Mouse (Mus musculus): ENCODE data around the gene Gm30083. TPM values are rescaled to one million over a fixed set of nuclear protein-coding genes. Genes with fewer than 3 reads are reported as not detected.

Gene Gm30083
- polyA plus RNA-seq, 1 experiment from 2014 or later, result not detected

GRCm38 (mm10) chr14:33946125-33946524 lies 68.9 kb downstream of the Gm30083 start:
- no peaks in the 10 kb centered on the region for H3K4me1 ChIP-seq (ENCODE audit: insufficient read depth)
- no peak overlapping the region for H3K4me2 ChIP-seq
- H3K9ac ChIP-seq, result no peak overlapping the region
- no peak overlapping the region for H3K27ac ChIP-seq (ENCODE audit: low read depth)
- 66% methylated on average over 6 of the region's 6 CpGs for WGBS
- no peaks in the 10 kb centered on the region for H3K27me3 ChIP-seq (ENCODE audit: insufficient read depth, low read length)
- no peak for TF ChIP-seq CTCF (IDR thresholded peaks at IDR 0.05; ENCODE audit: low read depth)
- H3K9me3 ChIP-seq (ENCODE audit: low read depth, low read length), result no peaks in the 10 kb centered on the region
- H3K4me3 ChIP-seq (ENCODE audit: low read depth, low read length), result no peak overlapping the region
- H3K36me3 ChIP-seq (ENCODE audit: insufficient read depth), result no peaks in the 10 kb centered on the region
- DNase-seq (no peak), ATAC-seq (ENCODE audit: insufficient read depth) (no peak)

GRCm38 (mm10) chr14:33942222-33942621 lies 72.8 kb downstream of the Gm30083 start:
- no peak for TF ChIP-seq CTCF (IDR thresholded peaks at IDR 0.05; ENCODE audit: low read depth)
- ATAC-seq (ENCODE audit: insufficient read depth), result no peak

GRCm38 (mm10) chr14:33940739-33941138 lies 74.2 kb downstream of the Gm30083 start, which contains the start of gene Gdf2:
TSS of gene Gdf2 (plus strand) at chr14:33941039.
- WGBS, result 26% methylated on average over 8 of the region's 8 CpGs
- no peaks in the 10 kb centered on the region for H3K36me3 ChIP-seq (ENCODE audit: insufficient read depth)
- TF ChIP-seq CTCF (IDR thresholded peaks at IDR 0.05; ENCODE audit: low read depth), result no peak
- DNase-seq, result no peak
- no peaks in the 10 kb centered on the region for H3K9me3 ChIP-seq (ENCODE audit: low read depth, low read length)
- H3K4me2 ChIP-seq, result no peak within 1 kb of the TSS
- H3K4me1 ChIP-seq (ENCODE audit: insufficient read depth), result no peaks in the 10 kb centered on the region
- H3K27ac ChIP-seq (ENCODE audit: low read depth), result no peak within 1 kb of the TSS
- no peak within 1 kb of the TSS for H3K4me3 ChIP-seq (ENCODE audit: low read depth, low read length)
- no peaks in the 10 kb centered on the region for H3K27me3 ChIP-seq (ENCODE audit: insufficient read depth, low read length)
- ATAC-seq (ENCODE audit: insufficient read depth), result no peak
- no peak within 1 kb of the TSS for H3K9ac ChIP-seq

More at GRCm38 (mm10) chr14:33942222-33942621, 72.8 kb downstream of the Gm30083 start:
- Histone ChIP-seq H3K9ac (no peak overlapping the region), H3K27me3 (ENCODE audit: insufficient read depth, low read length) (no peaks in the 10 kb centered on the region), H3K27ac (ENCODE audit: low read depth) (no peak overlapping the region), H3K4me1 (ENCODE audit: insufficient read depth) (no peaks in the 10 kb centered on the region), H3K4me2 (no peak overlapping the region), H3K36me3 (ENCODE audit: insufficient read depth) (no peaks in the 10 kb centered on the region), H3K9me3 (ENCODE audit: low read depth, low read length) (no peaks in the 10 kb centered on the region), H3K4me3 (ENCODE audit: low read depth, low read length) (no peak overlapping the region)
- DNase-seq, result no peak
- 64% methylated on average over 5 of the region's 5 CpGs for WGBS

- TF ChIP-seq CTCF (IDR thresholded peaks at IDR 0.05; ENCODE audit: low read depth), result peak; percentile 90
- H3K27ac ChIP-seq (ENCODE audit: low read depth), result no peak overlapping the region
- 0 out of 2 replicates have a peak, but pooled peaks have one; percentile 38 for ATAC-seq (ENCODE audit: insufficient read depth)
- no peaks in the 10 kb centered on the region for H3K9me3 ChIP-seq (ENCODE audit: low read depth, low read length)
- no peaks in the 10 kb centered on the region for H3K27me3 ChIP-seq (ENCODE audit: insufficient read depth, low read length)
- H3K4me1 ChIP-seq (ENCODE audit: insufficient read depth), result no peaks in the 10 kb centered on the region
- H3K4me3 ChIP-seq (ENCODE audit: low read depth, low read length), result no peak overlapping the region
- H3K9ac ChIP-seq, result 0 out of 2 replicates have a peak overlapping the region, but pooled peaks have one; percentile 13
- DNase-seq, result peak; percentile 90
- no peaks in the 10 kb centered on the region for H3K36me3 ChIP-seq (ENCODE audit: insufficient read depth)
- peak overlapping the region; percentile 44 for H3K4me2 ChIP-seq
- WGBS, result 24% methylated on average over 9 of the region's 9 CpGs
Observed at GRCm38 (mm10) chr14:33939117-33939516, 75.9 kb downstream of the Gm30083 start.

Other genes starting within 250 kb of the Gm30083 start
- 2.4 and 4.2 TPM in 2 replicates for gene Gdf10, start 91.6 kb downstream of the Gm30083 start, polyA plus RNA-seq (2014; fragmentation: Nextera tagmentation; extraction: Ambion mirVana)
- 0.05 TPM in 1 of 2 replicates, not detected in the other for gene Gdf2, start 74.1 kb downstream of the Gm30083 start, polyA plus RNA-seq (2014; fragmentation: Nextera tagmentation; extraction: Ambion mirVana)
- gene Rbp3, start 61.2 kb downstream of the Gm30083 start, polyA plus RNA-seq (2014; fragmentation: Nextera tagmentation; extraction: Ambion mirVana), result not detected in 2 replicates
- gene Zfp488, start 36.4 kb downstream of the Gm30083 start, polyA plus RNA-seq (2014; fragmentation: Nextera tagmentation; extraction: Ambion mirVana), result 0.05 TPM in 1 of 2 replicates, not detected in the other
- not detected in 2 replicates for gene Gm5460, start 1.6 kb upstream of the Gm30083 start, polyA plus RNA-seq (2014; fragmentation: Nextera tagmentation; extraction: Ambion mirVana)
- not detected in 2 replicates for gene Antxrl, start 37.5 kb upstream of the Gm30083 start, polyA plus RNA-seq (2014; fragmentation: Nextera tagmentation; extraction: Ambion mirVana)
- gene Anxa8, start 70.8 kb upstream of the Gm30083 start, polyA plus RNA-seq (2014; fragmentation: Nextera tagmentation; extraction: Ambion mirVana), result 2.4 TPM in 2 replicates
- gene A630023A22Rik, start 87.6 kb upstream of the Gm30083 start, polyA plus RNA-seq (2014; fragmentation: Nextera tagmentation; extraction: Ambion mirVana), result 0.30 TPM in 1 of 2 replicates, not detected in the other
- 0.05 and 0.08 TPM in 2 replicates for gene Npy4r, start 137.3 kb upstream of the Gm30083 start, polyA plus RNA-seq (2014; fragmentation: Nextera tagmentation; extraction: Ambion mirVana)
- gene Gprin2, start 186.5 kb upstream of the Gm30083 start, polyA plus RNA-seq (2014; fragmentation: Nextera tagmentation; extraction: Ambion mirVana), result 0.18 and 0.19 TPM in 2 replicates
- gene Syt15, start 204.4 kb upstream of the Gm30083 start, polyA plus RNA-seq (2014; fragmentation: Nextera tagmentation; extraction: Ambion mirVana), result 0.42 TPM in 2 replicates

All from lung, embryonic 14.5 days (tissue).